Mouse (Mus musculus): Measurements from ENCODE around the gene Fndc7. TPM values are rescaled to one million over a fixed set of nuclear protein-coding genes. Genes with fewer than 3 reads are reported as not detected.
A peak's percentile ranks its signal among the peaks of the same experiment; 100 is the strongest.
"Not testable (repeated sequence)": the region's sequence is repeated elsewhere in the genome, so short reads cannot be mapped to it uniquely, and the experiment has no call there.

Fndc7 gene
- total RNA-seq, 2 experiments from 2014 or later = not detected

GRCm38 (mm10) chr3:108857714-108858113 is 32.1 kb downstream of the Fndc7 start:
- no peak for ATAC-seq (replicated peaks; ENCODE audit: low FRiP score, low TSS enrichment, poor library complexity, severe bottlenecking)

GRCm38 (mm10) chr3:108857124-108857470 is 32.7 kb downstream of the Fndc7 start:
- no peak for ATAC-seq (replicated peaks; ENCODE audit: low FRiP score, low TSS enrichment, poor library complexity, severe bottlenecking)

DNA sequence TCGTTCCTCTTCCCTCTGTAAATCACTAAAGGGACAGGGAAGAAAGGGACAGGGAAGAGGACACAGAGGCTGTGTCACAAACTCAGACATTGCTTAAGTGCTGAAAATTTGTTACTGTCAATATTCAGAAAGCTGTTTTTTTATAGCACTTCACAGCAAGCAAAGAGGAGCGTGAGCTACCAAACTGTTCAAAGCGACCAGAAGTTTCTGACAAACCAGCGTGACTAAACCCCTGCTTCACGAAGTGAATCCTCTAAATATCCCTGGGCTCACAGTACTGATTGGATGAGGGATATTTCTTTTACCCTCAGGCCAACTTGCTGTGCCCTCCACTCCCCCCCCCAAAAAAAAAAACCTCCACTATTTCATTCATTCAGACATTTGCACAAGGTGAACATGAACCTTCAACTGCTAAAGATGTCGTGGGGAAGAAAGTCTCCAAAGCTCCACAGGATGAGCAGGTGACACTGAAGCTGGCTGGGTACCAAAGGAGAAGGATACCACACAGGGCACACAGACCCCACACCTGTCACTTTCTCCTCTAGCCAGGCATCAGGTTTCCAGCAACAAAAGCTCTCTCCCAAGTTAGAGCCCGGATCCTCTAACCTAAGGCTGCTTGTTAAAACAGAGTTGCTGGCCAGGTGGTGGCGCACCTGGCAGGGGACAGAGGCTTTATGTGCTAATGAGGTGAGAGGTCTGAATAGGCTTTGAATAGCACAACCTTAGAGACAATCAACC is 33.3 kb downstream of the Fndc7 start:
- peak; percentile 20; the same call in 1 of the 2 replicates for ATAC-seq (replicated peaks; ENCODE audit: low FRiP score, low TSS enrichment, poor library complexity, severe bottlenecking)

GRCm38 (mm10) chr3:108855864-108856263 is 33.9 kb downstream of the Fndc7 start:
- ATAC-seq (replicated peaks; ENCODE audit: low FRiP score, low TSS enrichment, poor library complexity, severe bottlenecking) = 0 out of 2 replicates have a peak, but pooled peaks have one; percentile 8

DNA sequence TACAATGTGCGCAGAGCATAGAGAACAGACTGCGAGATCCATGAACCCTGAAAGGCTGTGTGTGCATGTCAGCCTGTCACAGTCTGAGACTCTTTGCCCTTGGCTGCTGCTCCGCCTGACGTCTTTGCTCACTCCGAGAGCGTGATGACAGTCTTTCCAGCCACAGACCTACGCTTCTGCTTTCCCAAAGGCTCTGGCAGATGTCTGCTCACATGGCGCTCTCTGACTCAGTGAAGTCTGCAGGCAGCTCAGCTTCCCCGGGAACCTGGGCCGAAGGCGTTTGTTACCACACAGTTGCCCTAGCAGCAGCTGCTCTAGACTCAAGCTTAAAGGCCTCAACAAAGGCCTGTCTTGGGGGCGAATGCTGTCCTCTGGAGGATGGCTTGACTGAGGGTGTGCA is 34.4 kb downstream of the Fndc7 start:
- ATAC-seq (replicated peaks; ENCODE audit: low FRiP score, low TSS enrichment, poor library complexity, severe bottlenecking) = no peak

GRCm38 (mm10) chr3:108853266-108853665 is 36.5 kb downstream of the Fndc7 start:
- ATAC-seq (replicated peaks; ENCODE audit: low FRiP score, low TSS enrichment, poor library complexity, severe bottlenecking) = no peak

- no peak for ATAC-seq (replicated peaks; ENCODE audit: low FRiP score, low TSS enrichment, poor library complexity, severe bottlenecking)
These were observed 37.7 kb downstream of the Fndc7 start for GRCm38 (mm10) chr3:108851996-108852697.

DNA sequence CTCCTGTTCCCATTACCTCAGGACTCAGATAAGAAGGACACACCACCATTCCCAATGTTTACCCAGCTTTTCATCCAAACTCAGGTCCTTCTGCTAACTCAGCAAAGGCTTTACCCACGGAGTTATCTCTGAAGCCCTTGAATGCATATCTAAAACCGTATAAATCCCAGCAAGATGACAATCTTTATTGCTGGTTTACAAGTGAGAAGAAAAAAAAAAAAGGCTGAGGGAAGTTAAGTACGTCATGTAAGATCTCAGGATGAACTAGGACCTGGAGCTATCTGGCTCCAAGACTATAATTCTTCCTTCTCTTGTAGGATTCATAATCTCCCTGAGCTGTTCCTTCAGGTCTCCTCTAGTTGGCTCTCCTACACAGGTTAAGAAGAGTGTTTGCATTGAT is 38.3 kb downstream of the Fndc7 start:
- ATAC-seq (replicated peaks; ENCODE audit: low FRiP score, low TSS enrichment, poor library complexity, severe bottlenecking) = no peak

DNA sequence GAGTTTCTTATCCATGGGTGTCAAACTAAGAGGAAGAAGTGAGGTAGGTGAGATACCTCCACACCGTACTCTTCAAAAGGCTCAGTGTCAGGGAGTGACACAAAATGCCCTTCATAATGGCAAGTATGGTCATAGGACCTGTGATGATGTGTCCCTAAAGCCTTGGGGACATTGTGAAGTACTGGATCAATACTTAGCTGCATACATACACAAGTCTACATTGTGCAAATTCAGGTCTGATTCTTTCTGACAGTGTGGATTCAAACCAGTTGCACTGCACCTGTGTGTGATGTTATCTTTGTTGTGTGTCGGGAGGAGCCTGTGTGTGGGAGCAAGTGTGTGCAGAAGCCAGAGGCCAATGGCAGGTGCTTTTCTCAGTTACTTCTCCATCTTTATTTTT is 38.7 kb downstream of the Fndc7 start:
- no peak for ATAC-seq (replicated peaks; ENCODE audit: low FRiP score, low TSS enrichment, poor library complexity, severe bottlenecking)

DNA sequence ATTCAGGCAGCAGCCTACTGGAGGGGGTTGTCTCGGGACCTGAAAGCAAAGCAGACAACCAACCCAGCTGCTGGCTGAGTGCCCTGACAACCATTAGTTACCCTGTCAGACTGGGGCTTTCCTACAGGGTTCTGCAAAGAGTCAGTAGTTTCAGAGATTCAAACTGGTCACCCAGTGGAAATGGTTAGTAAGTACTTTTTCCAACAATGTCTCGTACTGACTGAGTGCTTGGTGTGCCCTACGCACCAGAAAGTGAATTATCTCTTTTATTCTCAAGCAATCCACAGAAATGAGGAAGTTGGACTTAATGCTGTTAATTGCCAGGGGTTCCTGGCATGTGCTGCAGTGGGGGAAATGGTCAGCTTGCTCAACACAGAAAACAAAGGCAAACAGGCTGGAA is 39.3 kb downstream of the Fndc7 start:
- peak; percentile 39 for ATAC-seq (replicated peaks; ENCODE audit: low FRiP score, low TSS enrichment, poor library complexity, severe bottlenecking)

- ATAC-seq (replicated peaks; ENCODE audit: low FRiP score, low TSS enrichment, poor library complexity, severe bottlenecking) = no peak
These were observed 43.2 kb downstream of the Fndc7 start for GRCm38 (mm10) chr3:108846616-108847015.

GRCm38 (mm10) chr3:108844521-108844920 is 45.3 kb downstream of the Fndc7 start:
- no peak for ATAC-seq (replicated peaks; ENCODE audit: low FRiP score, low TSS enrichment, poor library complexity, severe bottlenecking)

DNA sequence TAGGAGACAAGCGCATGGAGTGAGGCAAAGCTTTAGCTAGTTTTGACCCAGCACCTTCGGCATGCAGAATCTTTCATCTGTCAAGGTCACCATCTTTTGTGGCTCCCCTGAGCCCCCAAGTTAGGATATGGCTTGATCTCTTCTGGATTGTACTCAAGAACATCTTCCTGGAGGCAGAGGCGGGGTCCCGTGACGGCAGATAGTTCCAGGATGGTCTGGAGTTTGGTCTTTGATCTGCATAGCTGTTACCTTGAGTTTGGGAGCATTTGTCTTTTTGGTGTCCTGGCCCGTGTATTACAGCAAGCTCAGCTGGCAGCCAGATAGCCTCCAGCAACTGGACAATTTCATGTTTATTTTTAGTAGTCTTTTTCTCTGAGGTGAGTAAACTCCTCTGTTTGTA is 45.8 kb downstream of the Fndc7 start:
- ATAC-seq (replicated peaks; ENCODE audit: low FRiP score, low TSS enrichment, poor library complexity, severe bottlenecking) = no peak

GRCm38 (mm10) chr3:108840716-108841054 is 49.1 kb downstream of the Fndc7 start:
- ATAC-seq (replicated peaks; ENCODE audit: low FRiP score, low TSS enrichment, poor library complexity, severe bottlenecking) = 0 out of 2 replicates have a peak, but pooled peaks have one; percentile 0

- peak; percentile 91 for ATAC-seq (replicated peaks; ENCODE audit: low FRiP score, low TSS enrichment, poor library complexity, severe bottlenecking)
These were observed 49.6 kb downstream of the Fndc7 start, which contains the start of gene Stxbp3 for GRCm38 (mm10) chr3:108840000-108840715. Stxbp3 (minus strand) TSS chr3:108840526.

GRCm38 (mm10) chr3:108839647-108839999 is 50.2 kb downstream of the Fndc7 start:
- no peak for ATAC-seq (replicated peaks; ENCODE audit: low FRiP score, low TSS enrichment, poor library complexity, severe bottlenecking)

- peak; percentile 59 for ATAC-seq (replicated peaks; ENCODE audit: low FRiP score, low TSS enrichment, poor library complexity, severe bottlenecking)
These were observed 50.8 kb downstream of the Fndc7 start for GRCm38 (mm10) chr3:108838980-108839379.

GRCm38 (mm10) chr3:108836931-108837330 is 52.9 kb downstream of the Fndc7 start:
- no peak for ATAC-seq (replicated peaks; ENCODE audit: low FRiP score, low TSS enrichment, poor library complexity, severe bottlenecking)

DNA sequence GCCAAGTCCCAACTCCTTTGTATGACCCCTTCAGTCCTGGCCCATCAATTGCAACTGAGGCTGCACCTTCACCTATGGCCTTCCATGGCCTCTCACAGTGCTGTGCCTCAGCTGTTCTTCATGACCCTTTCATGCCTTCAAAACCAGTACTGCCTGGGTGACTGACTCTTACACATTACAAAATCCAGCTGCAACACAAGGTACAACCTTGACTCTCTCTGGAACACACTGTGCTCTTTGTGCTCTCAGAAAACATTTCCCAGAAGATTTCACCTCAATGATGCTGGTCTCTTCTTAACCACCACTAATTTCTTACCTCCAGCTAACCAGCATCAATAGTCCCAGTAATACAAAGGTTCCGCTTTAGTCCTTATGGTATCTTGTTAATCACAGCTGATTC is 56.1 kb downstream of the Fndc7 start:
- not testable (repeated sequence) for ATAC-seq (replicated peaks; ENCODE audit: low FRiP score, low TSS enrichment, poor library complexity, severe bottlenecking)

DNA sequence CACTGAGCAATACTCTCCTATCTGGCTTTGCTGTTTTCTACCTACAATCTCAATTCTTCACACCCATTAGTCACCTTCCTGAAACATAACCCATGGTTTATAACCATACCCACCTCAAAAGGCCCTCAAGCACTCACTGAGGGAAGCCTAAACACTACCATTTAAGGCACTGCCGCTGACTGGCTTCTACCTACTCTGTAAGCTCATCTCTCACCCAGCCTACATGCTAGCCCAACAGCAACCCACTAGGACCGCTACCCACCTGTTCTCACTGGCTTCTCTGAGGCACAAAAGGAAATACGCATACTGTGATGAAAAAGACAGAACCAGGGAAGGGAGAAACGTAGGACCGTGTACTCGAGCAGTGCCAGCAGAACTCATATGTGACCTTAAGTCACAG is 58.1 kb downstream of the Fndc7 start:
- no peak for ATAC-seq (replicated peaks; ENCODE audit: low FRiP score, low TSS enrichment, poor library complexity, severe bottlenecking)

DNA sequence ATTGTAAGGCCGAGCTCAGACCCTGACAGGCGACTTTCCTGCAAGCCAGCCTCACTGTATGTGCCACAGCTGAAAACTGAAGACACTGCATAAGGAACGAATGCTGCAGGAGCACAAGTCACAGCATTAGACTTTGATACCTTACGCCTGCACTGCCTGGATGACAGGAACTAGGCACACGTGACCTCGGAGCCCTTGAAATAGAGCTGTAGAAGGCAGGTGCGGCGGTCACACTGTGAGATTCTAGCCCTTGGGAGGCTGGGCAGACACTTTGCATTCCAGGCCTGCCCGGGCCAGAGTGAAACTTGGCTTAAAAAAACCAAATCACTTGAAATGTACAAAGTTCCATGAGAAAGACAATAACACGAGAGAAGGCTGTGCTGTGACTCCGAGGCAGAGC is 59.3 kb downstream of the Fndc7 start:
- no peak for ATAC-seq (replicated peaks; ENCODE audit: low FRiP score, low TSS enrichment, poor library complexity, severe bottlenecking)
